Mouse (Mus musculus) testis, postnatal 14 days (tissue): Measurements from ENCODE around the gene Trpv2.
"Not testable (repeated sequence)": the region's sequence is repeated elsewhere in the genome, so short reads cannot be mapped to it uniquely, and the experiment has no call there.

Experiments used
- DNase-seq: peaks from one replicate; pipeline ENCODE4 v3.0.0; 2021; ENCODE audit warnings: low spot score

Gene Trpv2

GRCm38 (mm10) chr11:62648591-62649391 is 74.5 kb downstream of the Trpv2 start, which contains the start of gene Mmgt2:
TSS of gene Mmgt2 (plus strand) at chr11:62648664.
- peak; percentile 92 for DNase-seq

- not testable (repeated sequence) for DNase-seq
Observed at GRCm38 (mm10) chr11:62649803-62650202, 75.5 kb downstream of the Trpv2 start.
